Mouse (Mus musculus) embryo, embryonic 10.5 days (tissue): ENCODE data around the gene Map4k3.
"Not testable (repeated sequence)": the region's sequence is repeated elsewhere in the genome, so short reads cannot be mapped to it uniquely, and the experiment has no call there.

Source experiments
- DNase-seq: peaks from one replicate; pipeline ENCODE4 v3.0.0-alpha.2; 2015; ENCODE audit warnings: low spot score

The Map4k3 gene

GRCm38 (mm10) chr17:80632354-80632753, 95.9 kb downstream of the Map4k3 start:
- DNase-seq: no peak

- DNase-seq: no peak
Measured at GRCm38 (mm10) chr17:80631028-80631427, 97.3 kb downstream of the Map4k3 start.

- DNase-seq: no peak
Measured at GRCm38 (mm10) chr17:80624979-80625378, 103.3 kb downstream of the Map4k3 start.

GRCm38 (mm10) chr17:80621691-80622090, 106.6 kb downstream of the Map4k3 start:
- no peak for DNase-seq

DNA sequence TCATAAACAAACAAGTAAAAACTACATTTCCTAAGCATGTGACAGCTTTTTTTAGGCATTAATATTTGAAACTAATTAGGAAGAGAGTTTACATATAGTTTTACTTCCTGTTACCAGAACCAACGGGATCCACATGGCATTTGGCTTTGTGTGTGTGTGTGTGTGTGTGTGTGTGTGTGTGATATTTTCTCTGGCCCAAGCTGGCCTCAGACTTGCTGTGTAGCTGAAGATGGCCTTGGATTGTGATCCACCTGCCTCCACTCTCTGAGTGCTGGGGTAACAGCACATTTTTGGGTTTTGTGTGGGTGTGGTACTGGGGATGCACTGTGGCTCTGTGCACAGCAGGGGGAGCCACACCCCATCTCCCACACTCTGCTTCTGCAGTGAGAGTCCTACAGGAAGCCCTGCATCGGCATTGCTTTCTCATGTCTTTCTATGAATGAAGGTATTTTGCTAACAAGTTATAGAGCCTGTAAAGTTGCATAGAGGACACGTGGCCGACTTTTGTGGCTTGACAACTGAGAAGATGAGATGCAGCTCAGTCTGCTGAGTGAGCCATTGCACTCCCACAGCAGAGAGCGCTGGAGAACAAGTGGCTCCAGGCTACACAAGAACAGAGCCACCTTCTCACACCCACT, 107.4 kb downstream of the Map4k3 start:
- DNase-seq: peak; percentile 69

DNA sequence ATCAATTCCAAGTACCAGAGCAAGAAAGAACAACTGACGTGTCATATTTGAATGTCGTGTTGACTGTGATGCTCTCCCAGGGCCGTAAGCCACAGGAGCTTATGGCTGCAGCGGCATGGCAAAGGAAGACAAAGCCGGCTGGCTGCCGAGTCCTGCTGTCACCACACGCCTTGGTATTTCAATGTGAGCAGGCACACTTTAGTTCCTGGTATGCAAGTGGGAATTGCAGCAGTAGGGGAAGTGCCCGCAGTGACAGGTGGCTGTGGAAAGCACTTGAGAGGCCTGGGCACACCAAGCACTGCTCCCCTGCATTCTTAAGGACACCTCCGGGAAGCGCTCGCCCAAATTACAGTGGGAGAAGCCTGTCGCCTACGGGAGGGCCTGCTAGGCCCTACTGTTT, 108.7 kb downstream of the Map4k3 start:
- no peak for DNase-seq

DNA sequence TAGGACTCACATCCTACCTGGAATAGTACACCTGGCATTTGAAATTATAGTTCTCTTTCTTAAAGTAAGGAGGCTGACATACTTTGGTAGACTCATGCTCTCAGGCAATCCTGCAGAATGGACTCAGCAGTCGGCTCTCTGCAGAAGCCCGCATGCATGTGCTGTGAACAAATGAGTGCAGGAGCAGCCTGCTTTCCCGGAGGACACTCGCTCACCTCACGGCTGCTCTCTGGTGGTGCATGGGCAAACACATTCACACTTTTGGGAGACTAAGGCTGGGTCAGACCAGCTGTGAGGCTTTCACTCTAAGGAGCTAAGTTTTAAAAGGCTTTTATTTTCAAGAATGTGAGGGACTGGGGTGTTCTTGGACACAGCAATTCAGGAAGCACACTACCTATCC, 109.4 kb downstream of the Map4k3 start:
- DNase-seq: no peak

GRCm38 (mm10) chr17:80603806-80604205, 124.5 kb downstream of the Map4k3 start:
- DNase-seq: no peak

- DNase-seq: no peak
Measured at GRCm38 (mm10) chr17:80603079-80603625, 125.1 kb downstream of the Map4k3 start.

- DNase-seq: peak; percentile 70
Measured at GRCm38 (mm10) chr17:80601371-80601770, 126.9 kb downstream of the Map4k3 start.

GRCm38 (mm10) chr17:80583051-80583450, 145.2 kb downstream of the Map4k3 start:
- DNase-seq: no peak

GRCm38 (mm10) chr17:80579901-80580300, 148.4 kb downstream of the Map4k3 start:
- DNase-seq: no peak

GRCm38 (mm10) chr17:80579089-80579488, 149.2 kb downstream of the Map4k3 start:
- DNase-seq: no peak

DNA sequence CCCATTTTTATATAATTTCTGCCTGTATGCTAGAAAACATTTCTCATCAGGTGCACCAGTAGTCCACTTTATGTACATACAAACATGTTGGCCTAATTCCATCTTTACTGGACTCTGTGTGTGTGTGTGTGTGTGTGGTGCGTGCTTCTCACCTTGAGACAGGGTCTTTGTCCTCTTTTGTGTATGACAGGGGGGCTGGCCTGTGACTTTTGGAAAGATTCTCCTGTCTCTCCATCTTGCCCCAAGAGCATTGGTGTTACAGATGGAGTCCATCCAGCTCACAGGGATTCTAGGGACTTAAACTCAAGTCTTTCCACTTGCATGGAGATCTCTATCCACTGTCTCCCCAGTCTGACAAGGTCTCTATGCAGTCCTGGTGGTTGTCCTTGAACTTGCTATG, 150.2 kb downstream of the Map4k3 start:
- no peak for DNase-seq

GRCm38 (mm10) chr17:80577639-80578038, 150.6 kb downstream of the Map4k3 start, which contains the start of gene Cdkl4:
Gene Cdkl4, minus strand, starts transcription at chr17:80577813.
- no peak for DNase-seq

GRCm38 (mm10) chr17:80577214-80577613, 151.1 kb downstream of the Map4k3 start:
- peak; percentile 79 for DNase-seq

- no peak for DNase-seq
Measured at GRCm38 (mm10) chr17:80575008-80575407, 153.3 kb downstream of the Map4k3 start.

- DNase-seq: no peak
Measured at GRCm38 (mm10) chr17:80574471-80574965, 153.8 kb downstream of the Map4k3 start.

GRCm38 (mm10) chr17:80572187-80572935, 155.9 kb downstream of the Map4k3 start:
- DNase-seq: no peak

DNA sequence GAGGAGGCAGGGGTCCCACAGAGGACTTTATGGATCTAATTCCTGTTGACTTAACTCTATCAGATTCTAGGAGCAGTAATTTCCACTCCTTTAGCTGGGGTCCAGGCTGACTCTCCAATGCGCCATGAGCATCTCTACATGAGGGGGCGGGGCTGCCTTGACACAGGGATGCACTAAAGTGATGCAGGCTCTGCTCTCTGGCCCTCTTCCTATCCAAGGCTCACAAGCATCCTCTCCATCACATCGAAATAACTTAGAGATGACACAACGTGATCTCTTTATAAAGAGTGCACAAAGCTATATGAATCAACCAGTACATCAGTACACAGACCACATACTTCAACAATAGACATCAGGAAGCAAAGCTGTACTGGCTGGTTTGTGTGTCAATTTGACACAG, 156.8 kb downstream of the Map4k3 start:
- DNase-seq: no peak

DNA sequence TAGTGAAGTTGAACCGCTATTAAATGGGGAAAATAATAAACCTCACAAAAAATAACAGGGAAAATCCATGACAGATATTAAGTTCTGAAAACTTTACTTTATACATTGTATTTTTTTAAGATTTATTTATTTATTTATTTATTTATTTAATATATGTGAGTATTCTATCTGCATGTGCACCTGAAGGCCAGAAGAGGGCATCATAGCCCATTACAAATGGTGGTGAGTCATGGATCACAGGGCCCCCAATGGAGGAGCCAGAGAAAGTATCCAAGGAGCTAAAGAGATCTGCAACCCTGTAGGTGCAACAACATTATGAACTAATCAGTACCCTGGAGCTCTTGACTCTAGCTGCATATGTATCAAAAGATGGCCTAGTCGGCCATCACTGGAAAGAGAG, 158.6 kb downstream of the Map4k3 start:
- not testable (repeated sequence) for DNase-seq

DNA sequence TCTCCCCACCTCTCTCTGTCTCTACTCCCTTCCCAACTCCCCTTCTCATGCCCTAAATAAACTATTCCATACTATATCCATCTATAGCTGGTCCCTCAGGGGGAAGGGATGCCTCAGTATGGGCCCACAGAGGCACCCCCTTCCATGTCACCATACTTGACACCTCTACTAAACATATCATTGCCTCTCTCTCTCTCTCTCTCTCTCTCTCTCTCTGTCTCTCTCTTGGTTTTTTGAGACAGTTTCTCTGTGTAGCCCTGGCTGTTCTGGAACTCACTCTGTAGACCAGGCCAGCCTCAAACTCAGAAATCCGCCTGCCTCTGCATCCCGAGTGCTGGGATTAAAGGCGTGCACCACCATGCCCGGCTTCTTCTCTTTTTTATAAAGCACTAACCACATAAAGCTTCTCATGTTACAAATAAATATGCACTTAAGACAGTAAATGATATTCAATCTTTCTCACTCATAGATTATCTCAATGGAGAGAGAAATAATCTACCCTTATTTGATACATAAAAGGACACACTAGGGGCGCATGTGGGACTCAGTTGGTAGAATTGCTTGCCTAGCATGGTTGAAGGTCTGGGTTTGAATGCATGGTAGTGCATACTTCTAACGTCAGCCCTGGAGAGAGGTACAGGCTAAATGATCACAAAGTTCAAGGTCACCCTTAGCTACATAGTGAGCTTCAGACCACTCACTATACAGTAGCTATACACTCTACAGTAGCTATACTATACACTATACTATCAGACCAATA, 159.3 kb downstream of the Map4k3 start:
- DNase-seq: no peak
